Mouse (Mus musculus): Measurements from ENCODE around the gene Acadvl.
A peak's percentile ranks its signal among the peaks of the same experiment; 100 is the strongest.
"Not testable (repeated sequence)": the region's sequence is repeated elsewhere in the genome, so short reads cannot be mapped to it uniquely, and the experiment has no call there.

Acadvl gene

GRCm38 (mm10) chr11:70019495-70020021 lies 4.3 kb upstream of the Acadvl start:
- no peaks in the 10 kb centered on the region for H3K36me3 ChIP-seq (ENCODE audit: control insufficient read depth, insufficient read depth, low read length, poor library complexity, severe bottlenecking)
- no peaks in the 10 kb centered on the region for H3K27me3 ChIP-seq (ENCODE audit: control insufficient read depth, insufficient read depth, low read length, poor library complexity, severe bottlenecking)
- no peak for DNase-seq (ENCODE audit: low read depth, low spot score)

- no peaks in the 10 kb centered on the region for H3K36me3 ChIP-seq (ENCODE audit: control insufficient read depth, insufficient read depth, low read length, poor library complexity, severe bottlenecking)
- DNase-seq (ENCODE audit: low read depth, low spot score), result no peak
- H3K27me3 ChIP-seq (ENCODE audit: control insufficient read depth, insufficient read depth, low read length, poor library complexity, severe bottlenecking), result no peaks in the 10 kb centered on the region
Measured at GRCm38 (mm10) chr11:70018131-70018990, 3.1 kb upstream of the Acadvl start.

- Histone ChIP-seq H3K27me3 (ENCODE audit: control insufficient read depth, insufficient read depth, low read length, poor library complexity, severe bottlenecking) (no peaks in the 10 kb centered on the region), H3K36me3 (ENCODE audit: control insufficient read depth, insufficient read depth, low read length, poor library complexity, severe bottlenecking) (no peaks in the 10 kb centered on the region; the same call in 1 of the 2 replicates)
- DNase-seq (ENCODE audit: low read depth, low spot score), result no peak
Measured at GRCm38 (mm10) chr11:70017199-70017767, 2.1 kb upstream of the Acadvl start.

- DNase-seq (ENCODE audit: low read depth, low spot score), result no peak
- H3K36me3 ChIP-seq (ENCODE audit: control insufficient read depth, insufficient read depth, low read length, poor library complexity, severe bottlenecking), result no peaks in the 10 kb centered on the region; the same call in 1 of the 2 replicates
- H3K27me3 ChIP-seq (ENCODE audit: control insufficient read depth, insufficient read depth, low read length, poor library complexity, severe bottlenecking), result no peaks in the 10 kb centered on the region
Measured at GRCm38 (mm10) chr11:70016669-70017068, 1.5 kb upstream of the Acadvl start, which contains the start of gene Dlg4. Gene Dlg4, plus strand, starts transcription at chr11:70016942.

GRCm38 (mm10) chr11:70016177-70016576 lies 966 bp upstream of the Acadvl start:
- not testable (repeated sequence) for H3K27me3 ChIP-seq (ENCODE audit: control insufficient read depth, insufficient read depth, low read length, poor library complexity, severe bottlenecking); H3K36me3 ChIP-seq (ENCODE audit: control insufficient read depth, insufficient read depth, low read length, poor library complexity, severe bottlenecking); DNase-seq (ENCODE audit: low read depth, low spot score)

- DNase-seq (ENCODE audit: low read depth, low spot score), result no peak
- Histone ChIP-seq H3K27me3 (ENCODE audit: control insufficient read depth, insufficient read depth, low read length, poor library complexity, severe bottlenecking) (no peaks in the 10 kb centered on the region), H3K36me3 (ENCODE audit: control insufficient read depth, insufficient read depth, low read length, poor library complexity, severe bottlenecking) (peaks cover under 1% of the 10 kb centered on the region; the same call in 1 of the 2 replicates)
Measured at GRCm38 (mm10) chr11:70015677-70016076, 466 bp upstream of the Acadvl start.

GRCm38 (mm10) chr11:70014051-70014450 lies 1.2 kb downstream of the Acadvl start:
- Histone ChIP-seq H3K36me3 (ENCODE audit: control insufficient read depth, insufficient read depth, low read length, poor library complexity, severe bottlenecking) (peaks cover 12% of the 10 kb centered on the region), H3K27me3 (ENCODE audit: control insufficient read depth, insufficient read depth, low read length, poor library complexity, severe bottlenecking) (no peaks in the 10 kb centered on the region)
- no peak for DNase-seq (ENCODE audit: low read depth, low spot score)

- no peak for DNase-seq (ENCODE audit: low read depth, low spot score)
- peaks cover 15% of the 10 kb centered on the region for H3K36me3 ChIP-seq (ENCODE audit: control insufficient read depth, insufficient read depth, low read length, poor library complexity, severe bottlenecking)
- no peaks in the 10 kb centered on the region for H3K27me3 ChIP-seq (ENCODE audit: control insufficient read depth, insufficient read depth, low read length, poor library complexity, severe bottlenecking)
Measured at GRCm38 (mm10) chr11:70013408-70013807, 1.8 kb downstream of the Acadvl start.

GRCm38 (mm10) chr11:70012931-70013330 lies 2.3 kb downstream of the Acadvl start:
- no peaks in the 10 kb centered on the region for H3K27me3 ChIP-seq (ENCODE audit: control insufficient read depth, insufficient read depth, low read length, poor library complexity, severe bottlenecking)
- peaks cover 15% of the 10 kb centered on the region for H3K36me3 ChIP-seq (ENCODE audit: control insufficient read depth, insufficient read depth, low read length, poor library complexity, severe bottlenecking)
- no peak for DNase-seq (ENCODE audit: low read depth, low spot score)

GRCm38 (mm10) chr11:70010961-70011360 lies 4.2 kb downstream of the Acadvl start:
- H3K27me3 ChIP-seq (ENCODE audit: control insufficient read depth, insufficient read depth, low read length, poor library complexity, severe bottlenecking), result no peaks in the 10 kb centered on the region
- peaks cover 18% of the 10 kb centered on the region for H3K36me3 ChIP-seq (ENCODE audit: control insufficient read depth, insufficient read depth, low read length, poor library complexity, severe bottlenecking)
- no peak for DNase-seq (ENCODE audit: low read depth, low spot score)

- DNase-seq (ENCODE audit: low read depth, low spot score), result no peak
- Histone ChIP-seq H3K27me3 (ENCODE audit: control insufficient read depth, insufficient read depth, low read length, poor library complexity, severe bottlenecking) (no peaks in the 10 kb centered on the region), H3K36me3 (ENCODE audit: control insufficient read depth, insufficient read depth, low read length, poor library complexity, severe bottlenecking) (peaks cover 18% of the 10 kb centered on the region)
Measured at GRCm38 (mm10) chr11:70010548-70010947, 4.7 kb downstream of the Acadvl start.

- no peak for DNase-seq (ENCODE audit: low read depth, low spot score)
- peaks cover 18% of the 10 kb centered on the region for H3K36me3 ChIP-seq (ENCODE audit: control insufficient read depth, insufficient read depth, low read length, poor library complexity, severe bottlenecking)
- H3K27me3 ChIP-seq (ENCODE audit: control insufficient read depth, insufficient read depth, low read length, poor library complexity, severe bottlenecking), result no peaks in the 10 kb centered on the region
Measured at GRCm38 (mm10) chr11:70010033-70010432, 5.2 kb downstream of the Acadvl start.

GRCm38 (mm10) chr11:70005521-70005920 lies 9.7 kb downstream of the Acadvl start:
- DNase-seq (ENCODE audit: low read depth, low spot score), result peak; percentile 66
- peaks cover 15% of the 10 kb centered on the region for H3K36me3 ChIP-seq (ENCODE audit: control insufficient read depth, insufficient read depth, low read length, poor library complexity, severe bottlenecking)
- H3K27me3 ChIP-seq (ENCODE audit: control insufficient read depth, insufficient read depth, low read length, poor library complexity, severe bottlenecking), result no peaks in the 10 kb centered on the region

GRCm38 (mm10) chr11:70002471-70002870 lies 12.7 kb downstream of the Acadvl start:
- Histone ChIP-seq H3K27me3 (ENCODE audit: control insufficient read depth, insufficient read depth, low read length, poor library complexity, severe bottlenecking) (no peaks in the 10 kb centered on the region), H3K36me3 (ENCODE audit: control insufficient read depth, insufficient read depth, low read length, poor library complexity, severe bottlenecking) (peaks cover 12% of the 10 kb centered on the region)
- DNase-seq (ENCODE audit: low read depth, low spot score), result no peak

GRCm38 (mm10) chr11:70001865-70002264 lies 13.3 kb downstream of the Acadvl start:
- Histone ChIP-seq H3K36me3 (ENCODE audit: control insufficient read depth, insufficient read depth, low read length, poor library complexity, severe bottlenecking) (peaks cover 12% of the 10 kb centered on the region), H3K27me3 (ENCODE audit: control insufficient read depth, insufficient read depth, low read length, poor library complexity, severe bottlenecking) (no peaks in the 10 kb centered on the region)
- peak; percentile 78 for DNase-seq (ENCODE audit: low read depth, low spot score)
